Mouse (Mus musculus) erythroblast, embryonic 14.5 days (primary cell): Measurements from ENCODE around the gene Gm525.

Source experiments
- GATA1 ChIP-seq: IDR thresholded peaks from 2 replicates; pipeline ENCODE4 v1.6.1; 2012; ENCODE audit warnings: low read length, inconsistent platforms, mixed read lengths
- TAL1 ChIP-seq: IDR thresholded peaks from 3 replicates; pipeline ENCODE4 v1.6.1; 2012; ENCODE audit warnings: low read length, inconsistent platforms, mixed read lengths

- TF ChIP-seq GATA1 (no peak), TAL1 (no peak)
Measured at GRCm38 (mm10) chr11:89130856-89131255, 57.2 kb downstream of the Gm525 start.
